Mouse (Mus musculus) mouse trophoblast stem cell (cell line): ENCODE results near the gene Nek7.

ENCODE experiments used
- in situ Hi-C, 2 experiments: fragments of 300-500 bp; cut with MseI, MboI; formaldehyde crosslinking; loops; 2 replicates in 1 of 2; 3 replicates in 1 of 2; pipeline ENCODE4 v1.15.1; 2025

The Nek7 gene

DNA sequence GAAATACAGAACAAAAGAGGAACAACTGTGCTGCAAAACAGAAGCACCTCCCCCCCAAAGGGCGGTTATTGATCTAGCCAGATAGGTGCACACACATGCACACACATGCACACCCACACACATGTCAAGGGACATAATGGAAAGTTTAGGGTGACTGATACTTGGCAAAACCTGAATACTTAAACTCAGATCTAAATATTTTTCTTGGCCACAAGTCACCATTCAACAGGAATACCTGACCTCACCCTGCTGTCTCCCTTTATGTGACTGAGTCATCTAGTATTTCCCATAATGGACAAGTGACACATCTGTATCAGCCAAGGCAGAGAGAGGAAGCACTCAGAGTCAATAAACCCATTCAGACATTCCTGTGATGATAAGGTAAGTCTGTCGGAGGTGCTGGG, 48.9 kb downstream of the Nek7 start:
- in situ Hi-C loops, result no loop called here

GRCm38 (mm10) chr1:138568434-138569232, 51.3 kb downstream of the Nek7 start:
- in situ Hi-C loops, result no loop called here

- in situ Hi-C loops, result no loop called here
Observed at GRCm38 (mm10) chr1:138567946-138568345, 52.0 kb downstream of the Nek7 start.

DNA sequence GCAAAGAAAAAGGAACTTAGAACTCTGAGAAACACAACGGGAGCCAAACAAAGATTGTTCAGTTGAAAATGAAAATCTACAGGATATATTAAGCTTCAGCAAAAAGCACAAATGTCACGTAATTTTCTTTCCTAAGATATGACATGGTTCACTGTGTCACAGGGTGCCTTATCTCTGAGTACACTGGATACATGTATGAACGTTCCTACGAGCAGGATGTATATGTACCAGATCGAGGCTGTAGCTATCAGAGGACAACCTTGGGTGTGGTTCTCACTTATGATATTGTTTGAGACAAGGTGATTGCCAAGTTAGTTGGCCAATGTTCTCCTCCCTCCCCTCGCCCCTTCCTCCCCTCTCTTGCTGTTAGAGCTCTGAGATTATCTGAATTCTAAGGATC, 55.3 kb downstream of the Nek7 start:
- in situ Hi-C loops, result no loop called here

DNA sequence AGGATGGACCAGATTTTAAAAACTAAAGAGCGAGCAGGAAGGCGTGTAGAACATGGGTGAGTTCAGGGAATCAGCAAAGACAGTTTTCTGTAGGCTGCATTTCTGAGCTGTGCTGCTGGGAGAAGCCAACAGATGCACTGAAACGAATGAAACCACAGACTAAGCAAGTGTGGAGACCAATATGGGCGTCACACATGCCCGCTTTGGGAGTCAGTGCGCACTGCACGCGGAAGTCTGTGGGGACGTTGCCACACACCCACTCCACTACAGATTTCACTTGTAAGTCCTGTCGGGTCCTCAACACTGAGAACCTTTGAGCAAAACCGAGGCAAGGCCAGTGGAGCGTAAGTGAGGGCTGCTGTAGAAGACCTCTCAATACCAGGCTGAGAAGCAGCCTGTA, 59.2 kb downstream of the Nek7 start:
- in situ Hi-C loops, result no loop called here

DNA sequence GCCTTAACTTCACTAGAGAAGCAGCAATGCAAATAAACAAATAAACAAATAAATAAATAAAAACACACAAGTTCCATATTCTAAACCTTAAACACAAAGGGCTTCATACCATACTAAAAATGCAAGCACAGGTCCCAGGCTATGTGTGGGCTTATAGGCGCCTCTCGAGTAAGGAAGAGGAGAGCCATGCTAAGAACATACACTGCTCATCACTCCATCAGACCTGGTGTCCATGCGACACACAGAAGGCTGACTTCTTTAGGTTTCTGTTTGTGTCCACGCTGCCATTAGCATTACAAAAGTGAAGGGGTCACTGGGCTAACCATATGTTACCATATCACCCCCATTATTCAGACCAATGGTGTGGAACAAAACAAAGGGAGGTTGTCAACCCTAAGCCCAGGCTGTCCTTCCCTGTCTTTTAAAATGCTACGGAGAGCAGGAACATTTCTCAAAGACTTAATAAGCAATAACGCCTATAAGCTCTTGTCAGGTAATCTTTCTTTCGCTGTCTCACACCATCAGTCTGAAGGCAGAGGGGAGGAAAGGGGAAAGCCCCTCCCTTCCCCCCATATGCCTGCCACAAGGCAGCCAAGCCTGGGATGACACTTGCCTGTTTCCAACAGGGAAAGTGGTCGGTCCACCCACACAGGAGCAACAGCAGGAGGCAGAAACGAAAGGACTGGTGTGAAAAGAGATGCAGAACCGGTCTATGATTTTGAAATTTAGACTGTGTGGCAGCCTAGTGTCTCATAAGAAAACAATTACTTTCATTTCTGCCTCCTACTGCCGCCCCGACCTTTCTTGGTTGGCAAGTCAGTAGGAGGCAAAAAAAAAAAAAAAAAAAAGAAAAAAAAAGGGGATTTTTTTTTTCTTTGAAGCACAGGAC, 60.5 kb downstream of the Nek7 start:
- in situ Hi-C loops, result no loop called here

- in situ Hi-C loops, result no loop called here
Observed at GRCm38 (mm10) chr1:138558342-138558741, 61.6 kb downstream of the Nek7 start.

DNA sequence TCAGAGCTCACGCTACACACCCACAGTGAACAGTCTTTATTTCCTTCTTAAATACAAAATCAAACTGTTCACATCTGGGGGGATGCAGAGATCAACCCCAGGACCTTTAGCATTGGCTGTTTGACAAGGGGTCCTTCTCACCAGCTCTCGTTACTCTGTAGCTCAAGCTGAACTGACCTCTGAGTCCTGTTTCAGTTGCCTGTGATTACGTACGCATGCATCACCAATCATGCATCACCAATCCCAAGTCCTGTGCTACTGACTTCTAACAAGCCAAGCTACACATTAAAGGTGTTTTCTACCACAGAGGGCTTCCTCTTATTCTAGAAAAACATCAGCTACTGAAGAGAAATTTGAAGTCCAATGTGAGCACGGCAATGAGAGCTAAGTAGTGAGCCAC, 65.0 kb downstream of the Nek7 start:
- in situ Hi-C loops, result no loop called here

GRCm38 (mm10) chr1:138550184-138550583, 69.8 kb downstream of the Nek7 start:
- in situ Hi-C loops, result no loop called here

DNA sequence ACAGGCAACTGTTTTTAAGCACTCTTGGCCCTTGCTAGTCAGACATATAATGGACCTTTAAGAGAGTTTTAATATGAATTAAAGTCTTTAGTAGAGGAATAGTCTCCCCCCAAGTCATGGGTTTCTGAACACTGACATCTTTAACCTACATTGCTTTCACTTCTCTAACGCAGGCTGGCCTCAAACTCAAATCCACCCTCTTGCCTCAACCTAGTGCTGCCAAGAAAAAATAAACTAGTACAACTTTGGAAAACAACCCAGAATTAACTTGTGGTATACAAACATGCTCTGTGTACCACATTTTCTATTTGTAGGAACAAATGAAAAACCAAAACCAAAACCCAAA, 77.8 kb downstream of the Nek7 start:
- in situ Hi-C loops, result no loop called here

DNA sequence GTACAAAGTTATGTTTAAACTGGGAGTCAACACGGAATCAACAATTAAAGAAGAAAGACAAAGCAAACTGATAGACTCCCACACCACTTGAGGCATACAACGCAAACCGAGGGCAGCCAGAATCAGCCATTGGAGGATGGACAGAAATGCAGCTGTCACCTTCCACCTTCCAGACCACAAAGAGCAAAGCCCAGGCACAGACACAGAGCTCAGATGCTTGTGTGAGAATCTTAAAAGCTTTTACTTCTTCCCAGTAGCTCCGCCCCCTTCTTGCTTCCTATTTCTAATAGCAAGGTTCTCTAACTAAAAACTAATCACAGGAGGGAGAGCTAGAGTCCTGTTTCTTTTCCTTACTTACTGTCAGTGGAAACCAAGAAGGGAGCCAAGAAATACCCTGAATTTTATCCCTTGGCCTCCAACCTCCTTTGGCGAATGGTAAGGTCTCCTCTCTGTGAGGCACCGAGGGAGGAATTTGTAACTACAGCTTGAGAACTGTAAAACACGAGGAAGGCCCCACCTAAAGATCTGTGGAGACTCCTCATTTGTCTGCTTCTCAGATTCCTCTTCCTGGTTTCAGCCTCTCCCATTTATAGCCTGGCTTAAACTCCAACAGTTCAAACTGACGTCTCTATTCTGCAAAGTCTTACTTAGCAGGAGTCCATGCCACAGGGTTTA, 78.3 kb downstream of the Nek7 start:
- in situ Hi-C loops, result no loop called here

- in situ Hi-C loops, result no loop called here
Observed at GRCm38 (mm10) chr1:138539713-138540112, 80.2 kb downstream of the Nek7 start.

- in situ Hi-C loops, result no loop called here
Observed at GRCm38 (mm10) chr1:138538217-138538616, 81.7 kb downstream of the Nek7 start.

DNA sequence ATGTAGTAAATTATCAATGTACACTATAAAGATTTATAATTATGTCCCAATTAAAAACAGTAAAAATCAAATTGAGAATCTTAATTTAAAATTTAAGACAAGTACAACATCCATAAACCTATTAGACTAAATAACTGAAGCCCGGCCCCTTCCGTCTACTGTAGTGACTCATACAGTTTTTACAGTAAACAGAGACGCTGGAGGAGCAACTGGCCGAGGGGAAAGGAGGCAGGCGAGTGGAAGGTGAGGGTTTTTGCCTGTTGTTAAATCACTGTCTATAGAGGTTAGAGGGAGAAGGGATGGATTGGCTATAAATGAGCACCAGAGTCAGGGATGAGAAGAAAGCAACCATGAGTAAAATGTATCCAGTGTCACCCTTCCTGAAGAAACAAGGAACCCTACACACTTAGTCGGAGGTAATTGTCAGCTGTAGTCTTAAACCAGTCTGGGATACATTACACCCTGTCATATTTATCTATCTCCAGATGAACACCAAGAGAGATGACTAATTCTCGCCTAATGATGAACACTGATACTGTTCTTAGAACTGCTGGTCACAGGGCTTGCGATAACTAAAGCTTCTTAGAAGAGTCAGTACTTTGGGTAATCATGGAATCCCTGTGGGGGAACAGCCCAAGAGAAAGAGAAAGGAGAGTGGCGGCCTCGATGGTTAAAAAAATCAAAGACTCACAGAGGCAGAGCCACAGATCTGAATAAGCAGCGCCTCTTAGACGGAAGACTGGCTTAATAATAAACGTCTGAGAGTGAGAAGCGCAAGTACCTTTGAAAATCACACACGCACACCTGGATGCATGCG, 84.0 kb downstream of the Nek7 start:
- in situ Hi-C loops, result no loop called here

GRCm38 (mm10) chr1:138530604-138531003, 89.3 kb downstream of the Nek7 start:
- in situ Hi-C loops, result no loop called here

DNA sequence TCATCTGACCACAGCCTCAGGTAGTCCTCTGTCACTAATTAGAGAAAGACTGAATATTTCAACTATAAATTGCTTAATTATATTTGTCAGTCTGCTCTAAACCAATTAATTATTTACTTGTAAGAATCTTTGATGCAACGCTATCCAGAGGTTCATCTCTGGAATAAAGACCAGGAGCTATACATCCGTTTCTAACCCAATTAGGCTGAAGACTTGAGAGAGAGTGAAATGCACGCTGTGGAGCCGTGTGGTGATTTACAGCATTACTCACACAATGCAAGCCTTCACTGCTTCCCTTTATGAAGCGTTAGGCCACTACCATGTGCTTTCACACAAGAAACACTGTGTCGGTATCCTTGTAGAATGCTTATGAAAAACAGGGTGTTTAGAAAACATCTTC, 96.0 kb downstream of the Nek7 start:
- in situ Hi-C loops, result no loop called here

- in situ Hi-C loops, result no loop called here
Observed at GRCm38 (mm10) chr1:138518235-138518634, 101.7 kb downstream of the Nek7 start.

DNA sequence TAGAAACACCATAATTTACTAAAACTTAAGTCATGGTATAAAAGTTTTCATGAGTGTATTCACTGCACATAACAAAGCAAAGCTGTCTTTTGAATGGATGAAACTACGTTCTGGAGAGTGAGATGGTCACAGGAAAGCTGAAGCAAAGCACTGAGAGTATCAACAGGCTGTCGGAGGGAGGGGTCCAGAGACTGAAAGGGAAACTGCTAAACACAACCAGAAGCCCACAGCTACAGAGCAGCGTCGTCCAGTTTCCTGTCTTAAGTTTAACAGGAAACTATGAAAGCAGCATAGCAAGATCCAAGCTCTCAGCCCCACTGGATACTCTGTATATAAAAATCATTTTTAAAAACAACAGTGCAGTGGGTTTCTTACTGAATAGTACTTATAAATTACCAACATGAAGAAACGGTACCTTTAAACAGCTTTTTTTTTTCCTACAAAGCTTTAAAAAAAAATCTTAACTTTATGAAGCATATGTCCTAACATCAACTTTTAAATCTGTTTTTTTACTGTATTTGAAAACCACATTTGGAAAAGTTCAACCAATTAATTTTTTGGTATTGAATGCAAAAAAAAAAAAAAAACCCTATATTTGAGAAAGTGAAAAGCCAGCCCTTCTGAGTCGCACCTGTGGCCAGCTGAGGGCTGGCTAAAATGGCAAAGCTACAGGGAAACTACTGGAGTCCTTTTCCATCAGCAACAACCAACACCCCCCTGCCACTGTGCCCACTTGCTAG, 102.4 kb downstream of the Nek7 start:
- in situ Hi-C loops, result no loop called here

- in situ Hi-C loops, result no loop called here
Observed at GRCm38 (mm10) chr1:138516946-138517345, 103.0 kb downstream of the Nek7 start.

GRCm38 (mm10) chr1:138515362-138515761, 104.6 kb downstream of the Nek7 start:
- in situ Hi-C loops, result no loop called here

DNA sequence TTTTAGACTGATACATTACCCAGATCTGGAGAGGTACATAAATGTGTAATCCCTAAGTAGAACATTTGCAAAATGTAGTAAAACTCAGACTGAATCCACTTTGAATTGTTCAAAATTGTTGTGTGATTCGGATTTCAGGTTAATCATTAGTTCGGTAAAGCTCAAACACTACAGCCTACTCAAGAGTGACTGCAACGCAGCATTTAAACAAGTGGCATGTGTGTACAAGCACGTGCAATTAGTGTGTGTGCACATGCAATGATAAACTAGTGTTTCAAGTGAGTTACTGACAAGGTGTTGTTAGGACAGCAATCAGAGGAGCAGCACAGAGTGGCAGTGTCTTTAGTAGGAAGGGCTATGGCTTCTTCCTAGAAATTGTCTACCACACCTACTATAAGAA, 106.0 kb downstream of the Nek7 start:
- in situ Hi-C loops, result no loop called here
